Mouse (Mus musculus) heart, postnatal 0 days (tissue): ENCODE results near the gene Synrg. TPM values are rescaled to one million over a fixed set of nuclear protein-coding genes. Genes with fewer than 3 reads are reported as not detected.

Source experiments
- ATAC-seq: fragments of 200-750 bp; cut with Nextera tagmentation; 2 replicates; pipeline ENCODE4 v1.8.0; 2017; ENCODE audit warnings: low read depth, moderate number of reproducible peaks, moderate library complexity; ENCODE audit not compliant: insufficient read depth
- DNase-seq: peaks from one replicate; pipeline ENCODE4 v3.0.0-alpha.2; 2016; ENCODE audit warnings: low spot score
- H3K27ac ChIP-seq: fragments of 300-500 bp; sonication (generic); 2 replicates; pipeline ENCODE4 v1.5.1; 2014; ENCODE audit warnings: low read depth, mild to moderate bottlenecking
- H3K27me3 ChIP-seq: fragments of 300-500 bp; sonication (generic); 2 replicates; pipeline ENCODE4 v1.6.1; 2014; ENCODE audit warnings: low read length, mixed read lengths; ENCODE audit not compliant: control insufficient read depth, insufficient read depth
- H3K36me3 ChIP-seq: fragments of 300-500 bp; sonication (generic); replicated peaks from 2 replicates; pipeline ENCODE4 v1.6.1; 2014; ENCODE audit warnings: low read length, mixed read lengths; ENCODE audit not compliant: control insufficient read depth, insufficient read depth
- H3K4me1 ChIP-seq: fragments of 300-500 bp; sonication (generic); 2 replicates; pipeline ENCODE4 v1.6.1; 2014; ENCODE audit warnings: antibody characterized with exemption; ENCODE audit not compliant: control insufficient read depth, insufficient read depth
- H3K4me2 ChIP-seq: fragments of 300-500 bp; sonication (generic); 2 replicates; pipeline ENCODE4 v1.6.1; 2014; ENCODE audit warnings: low read depth, mild to moderate bottlenecking, low read length, moderate library complexity
- H3K4me3 ChIP-seq: fragments of 300-500 bp; sonication (generic); 2 replicates; pipeline ENCODE4 v1.5.1; 2014; ENCODE audit warnings: low read depth, low read length
- H3K9ac ChIP-seq: fragments of 300-500 bp; sonication (generic); replicated peaks from 2 replicates; pipeline ENCODE4 v1.6.1; 2014; ENCODE audit warnings: low read depth, low read length, mixed read lengths
- H3K9me3 ChIP-seq: fragments of 300-500 bp; sonication (generic); replicated peaks from 2 replicates; pipeline ENCODE4 v1.6.1; 2016; ENCODE audit warnings: low read length; ENCODE audit not compliant: control insufficient read depth
- CTCF ChIP-seq: IDR thresholded peaks from 2 replicates; pipeline ENCODE4 v1.5.1; 2016; ENCODE audit warnings: antibody characterized with exemption, control low read depth, low read depth
- EP300 ChIP-seq: IDR thresholded peaks from 2 replicates; pipeline ENCODE4 v1.6.1; 2016; ENCODE audit warnings: antibody characterized with exemption, low read depth
- WGBS: fragments of 180-500 bp; shearing (Covaris S2); extraction: QIAGEN DNeasy Blood & Tissue Kit; methylation state at CpG from one replicate; pipeline ENCODE4 v1.1.7; 2014; 5-methylcytosine and 5-hydroxymethylcytosine counted together
- polyA plus RNA-seq: library from polyadenylated mRNA; unstranded; fragments of >200 nt; fragmentation: Nextera tagmentation; extraction: Ambion mirVana; gene quantifications from 2 replicates; pipeline ENCODE4 v1.2.1, GENCODE M21; 2015
- total RNA-seq: library from RNA; depleted of rRNA; stranded (reverse); fragments of >200 nt; gene quantifications from 2 replicates; pipeline ENCODE4 v1.2.3, GENCODE M21; 2014; ENCODE audit warnings: low replicate concordance

The Synrg gene
- total and polyA plus RNA-seq, 2 experiments from 2014 or later: 5.0 to 8.9 TPM

GRCm38 (mm10) chr11:84059784-84060183, 95.6 kb downstream of the Synrg start:
- Histone ChIP-seq H3K9ac (no peak overlapping the region), H3K4me1 (0 out of 2 replicates have a peak, but pooled peaks cover 4% of the 10 kb centered on the region), H3K36me3 (no peaks in the 10 kb centered on the region), H3K4me2 (no peak overlapping the region), H3K9me3 (no peaks in the 10 kb centered on the region), H3K27ac (no peak overlapping the region), H3K27me3 (0 out of 2 replicates have a peak, but pooled peaks cover 8% of the 10 kb centered on the region), H3K4me3 (no peak overlapping the region)
- no peak for TF ChIP-seq CTCF
- no peak for TF ChIP-seq EP300
- WGBS: 88% methylated on average over 2 of the region's 2 CpGs
- ATAC-seq (no peak), DNase-seq (no peak)

DNA sequence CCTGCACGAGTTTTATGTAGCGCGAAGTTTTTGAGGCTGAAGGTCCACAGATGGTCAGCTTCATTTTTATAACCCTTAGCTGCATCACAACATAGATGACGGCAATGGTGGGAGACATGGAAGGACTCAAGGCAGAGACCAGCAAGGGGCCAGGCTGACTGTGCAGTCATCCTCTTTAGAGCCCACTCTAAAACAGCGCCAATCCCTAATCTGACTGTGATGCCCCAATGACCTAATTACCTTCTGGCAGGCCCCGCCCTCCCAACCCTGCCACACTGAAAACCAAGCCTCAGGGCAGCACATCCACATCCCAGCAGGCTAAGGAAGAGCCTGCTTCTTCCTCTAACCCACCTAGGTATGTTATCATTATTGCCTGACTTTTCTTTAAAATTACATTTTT, 96.4 kb downstream of the Synrg start:
- TF ChIP-seq EP300 (no peak), CTCF (no peak)
- DNase-seq: no peak
- ATAC-seq: no peak
- Histone ChIP-seq H3K9me3 (no peaks in the 10 kb centered on the region), H3K9ac (no peak overlapping the region), H3K4me2 (no peak overlapping the region), H3K27me3 (peaks cover 11% of the 10 kb centered on the region; the same call in 1 of the 2 replicates), H3K27ac (no peak overlapping the region), H3K4me1 (0 out of 2 replicates have a peak, but pooled peaks cover 4% of the 10 kb centered on the region), H3K36me3 (no peaks in the 10 kb centered on the region), H3K4me3 (no peak overlapping the region)
- WGBS: 81% methylated on average over 6 of the region's 6 CpGs

- DNase-seq: no peak
- H3K9ac ChIP-seq: no peak overlapping the region
- H3K27me3 ChIP-seq: peaks cover 22% of the 10 kb centered on the region
- no peak overlapping the region for H3K4me2 ChIP-seq
- no peak overlapping the region for H3K4me3 ChIP-seq
- 0 out of 2 replicates have a peak, but pooled peaks cover 6% of the 10 kb centered on the region for H3K4me1 ChIP-seq
- H3K9me3 ChIP-seq: no peaks in the 10 kb centered on the region
- H3K27ac ChIP-seq: no peak overlapping the region
- no peak for ATAC-seq
- H3K36me3 ChIP-seq: no peaks in the 10 kb centered on the region
- no peak for TF ChIP-seq EP300
- no peak for TF ChIP-seq CTCF
- WGBS: 90% methylated on average over 2 of the region's 2 CpGs
Measured at GRCm38 (mm10) chr11:84061881-84062280, 97.7 kb downstream of the Synrg start.

GRCm38 (mm10) chr11:84062805-84063204, 98.6 kb downstream of the Synrg start:
- Histone ChIP-seq H3K4me1 (0 out of 2 replicates have a peak, but pooled peaks cover 8% of the 10 kb centered on the region), H3K9me3 (no peaks in the 10 kb centered on the region), H3K4me3 (no peak overlapping the region), H3K9ac (no peak overlapping the region), H3K36me3 (no peaks in the 10 kb centered on the region), H3K27me3 (peaks cover 28% of the 10 kb centered on the region), H3K27ac (no peak overlapping the region), H3K4me2 (no peak overlapping the region)
- 35% methylated on average over 2 of the region's 2 CpGs for WGBS
- peak; percentile 47; the same call in 1 of the 2 replicates for ATAC-seq
- TF ChIP-seq EP300 (no peak), CTCF (no peak)
- DNase-seq: peak; percentile 65

GRCm38 (mm10) chr11:84063631-84064209, 99.5 kb downstream of the Synrg start:
- ATAC-seq: no peak
- no peak for TF ChIP-seq EP300
- TF ChIP-seq CTCF: no peak
- Histone ChIP-seq H3K4me3 (no peak overlapping the region), H3K36me3 (no peaks in the 10 kb centered on the region), H3K9ac (no peak overlapping the region), H3K9me3 (no peaks in the 10 kb centered on the region), H3K27ac (no peak overlapping the region), H3K27me3 (peaks cover 28% of the 10 kb centered on the region), H3K4me2 (no peak overlapping the region), H3K4me1 (peaks cover 13% of the 10 kb centered on the region; the same call in 1 of the 2 replicates)
- no peak for DNase-seq
- WGBS: 83% methylated on average over 3 of the region's 3 CpGs

DNA sequence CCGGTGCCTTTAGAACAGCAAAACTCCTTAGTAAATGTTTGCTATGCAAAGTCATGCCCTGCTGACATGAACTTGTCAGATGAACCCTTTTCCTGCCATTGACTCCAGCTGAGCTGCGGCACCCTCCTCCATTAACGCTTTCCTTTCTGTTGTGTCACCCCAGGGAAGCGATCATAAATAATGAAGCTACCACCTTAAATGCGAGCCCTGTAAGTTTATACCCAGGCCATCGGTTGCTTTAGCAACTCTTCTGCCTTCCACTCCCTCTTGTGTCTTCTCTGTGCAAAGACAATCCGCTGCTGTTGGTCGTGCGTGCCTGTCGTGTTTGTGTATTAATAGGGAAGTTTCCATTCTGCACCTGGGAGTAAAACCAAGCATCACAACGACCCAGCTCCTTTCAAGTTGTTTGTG, 101.8 kb downstream of the Synrg start:
- Histone ChIP-seq H3K27ac (no peak overlapping the region), H3K27me3 (peaks cover 41% of the 10 kb centered on the region), H3K9me3 (no peaks in the 10 kb centered on the region), H3K4me1 (peaks cover 16% of the 10 kb centered on the region; the same call in 1 of the 2 replicates), H3K4me3 (no peak overlapping the region), H3K4me2 (peak overlapping the region; percentile 1; the same call in 1 of the 2 replicates), H3K9ac (no peak overlapping the region), H3K36me3 (no peaks in the 10 kb centered on the region)
- TF ChIP-seq EP300: no peak
- TF ChIP-seq CTCF: peak; percentile 46; the same call in 1 of the 2 replicates
- 6% methylated on average over 11 of the region's 11 CpGs for WGBS
- DNase-seq (peak; percentile 47), ATAC-seq (no peak)
